In the genomic region with DNA sequence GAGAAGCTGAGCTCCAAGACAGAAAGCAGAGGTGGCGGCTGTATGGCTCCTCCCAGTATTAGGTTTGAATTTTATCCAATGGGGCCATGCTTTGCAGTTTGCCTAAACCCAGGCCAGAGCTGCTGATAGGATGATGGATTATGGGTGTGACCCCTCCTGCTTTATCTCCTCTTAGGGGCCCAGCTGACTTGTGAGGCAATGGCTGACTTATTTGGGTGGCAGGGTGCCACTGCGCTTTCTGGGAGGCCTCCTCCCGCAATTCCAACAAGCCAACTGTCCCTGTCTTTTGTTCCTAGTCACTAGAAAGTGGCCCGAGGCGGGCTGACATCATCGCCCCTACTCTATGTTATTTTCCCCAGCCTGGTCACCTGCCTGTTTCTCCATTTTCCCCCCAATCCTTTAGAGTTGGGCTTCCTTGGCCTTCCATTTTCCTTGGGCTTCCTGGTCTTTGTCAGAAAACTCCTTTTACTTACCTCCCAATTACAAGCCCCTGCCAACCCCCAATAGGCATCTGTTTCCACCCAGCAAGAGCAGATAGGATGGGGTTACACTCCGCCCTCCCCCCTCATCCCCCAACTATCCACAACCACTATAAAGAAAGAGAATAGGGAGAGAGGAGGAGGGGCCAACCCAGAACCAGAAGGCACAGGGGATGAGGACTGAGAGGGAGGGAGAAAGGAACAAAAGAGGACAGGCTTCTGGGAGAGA, we compare ENCODE assay signal across 8 mouse cellular contexts. TPM values are rescaled to one million over a fixed set of nuclear protein-coding genes. Genes with fewer than 3 reads are reported as not detected.
DNase-seq lines count a peak whose midpoint lies in the region; ATAC-seq and TF ChIP-seq lines count a peak whose summit lies in the region.
"Had no signal": no experiment of that assay in that cellular context is flagged by ENCODE, and none has a peak within 500 bp of the region (broad histone marks: within the 10 kb centered on the region; RNA-seq: fewer than 3 reads in every experiment).

No protein-coding gene starts in this region.

- peak overlapping the region; percentile 69 for H3K4me2 ChIP-seq in embryonic facial prominence, embryonic 14.5 days (ENCODE audit: low read depth, low read length)
- peak overlapping the region; percentile 98 for H3K4me2 ChIP-seq in heart, embryonic 14.5 days (ENCODE audit: low read length)
- peak overlapping the region; percentile 24 for H3K4me2 ChIP-seq in myocyte (ENCODE audit: low read depth)

- peaks cover 17% of the 10 kb centered on the region for H3K9me3 ChIP-seq in embryonic facial prominence, embryonic 14.5 days (ENCODE audit: control insufficient read depth, low read length)
- H3K9me3 ChIP-seq in heart, embryonic 14.5 days (ENCODE audit: control insufficient read depth, low read length): peaks cover 8% of the 10 kb centered on the region; the same call in 1 of the 2 replicates

- H3K4me1 ChIP-seq in embryonic facial prominence, embryonic 14.5 days (ENCODE audit: control insufficient read depth, insufficient read depth, low read length): peaks cover 23% of the 10 kb centered on the region
- H3K4me1 ChIP-seq in heart, embryonic 14.5 days (ENCODE audit: control insufficient read depth in 2 of 2, insufficient read depth in 2 of 2, low read length in 2 of 2): peaks cover 21 to 27% of the 10 kb centered on the region in 2 experiments

- no peak overlapping the region for H3ac ChIP-seq in myocyte (ENCODE audit: control insufficient read depth, insufficient read length)

- H3K27me3 ChIP-seq in embryonic facial prominence, embryonic 14.5 days (replicated peaks; ENCODE audit: control insufficient read depth, insufficient read depth, low read length): no peaks in the 10 kb centered on the region
- H3K27me3 ChIP-seq in heart, embryonic 14.5 days (ENCODE audit: control insufficient read depth, insufficient read depth, low read length): peaks cover 7% of the 10 kb centered on the region
- peaks cover 35% of the 10 kb centered on the region for H3K27me3 ChIP-seq in myocyte (ENCODE audit: control insufficient read depth, insufficient read depth, insufficient read length)

- TF ChIP-seq POLR2A in myocyte (IDR thresholded peaks at IDR 0.05; ENCODE audit: insufficient read length, low read depth): no peak

- 13% methylated on average over 7 of the region's 7 CpGs for WGBS in embryonic facial prominence, embryonic 14.5 days
- WGBS in heart, embryonic 14.5 days: 25% methylated on average over 7 of the region's 7 CpGs

- peak overlapping the region; percentile 99 for H3K27ac ChIP-seq in embryonic facial prominence, embryonic 14.5 days (replicated peaks; ENCODE audit: low read depth, low read length)
- peak overlapping the region; percentile 87 to 88 for H3K27ac ChIP-seq in heart, embryonic 14.5 days (replicated peaks in 1 of 2; ENCODE audit: control insufficient read depth in 1 of 2, insufficient read depth in 1 of 2, low read depth in 2 of 2, low read length in 2 of 2)

- H3K4me3 ChIP-seq in embryonic facial prominence, embryonic 14.5 days (ENCODE audit: low read depth, low read length): peak overlapping the region; percentile 50
- peak overlapping the region; percentile 49 to 61 for H3K4me3 ChIP-seq in heart, embryonic 14.5 days (ENCODE audit: control insufficient read depth in 1 of 2, insufficient read depth in 1 of 2, low read depth in 1 of 2, low read length in 2 of 2)
- no peak overlapping the region for H3K4me3 ChIP-seq in myocyte

- H3K9ac ChIP-seq in embryonic facial prominence, embryonic 14.5 days (ENCODE audit: low read depth, low read length): peak overlapping the region; percentile 88
- H3K9ac ChIP-seq in heart, embryonic 14.5 days (ENCODE audit: low read length): peak overlapping the region; percentile 89

- no peaks in the 10 kb centered on the region for H3K79me2 ChIP-seq in myocyte (ENCODE audit: control insufficient read depth, insufficient read depth)

- peak; percentile 70 for ATAC-seq in embryonic facial prominence, embryonic 14.5 days (ENCODE audit: low read depth)
- ATAC-seq in heart, embryonic 14.5 days (ENCODE audit: insufficient number of reproducible peaks, insufficient read depth, low FRiP score, low read depth): peak; percentile 49
- no peak for ATAC-seq in megakaryocyte, adult 5-6 weeks (ENCODE audit: poor library complexity, severe bottlenecking)

- peaks cover 34% of the 10 kb centered on the region for H3K36me3 ChIP-seq in embryonic facial prominence, embryonic 14.5 days (ENCODE audit: control insufficient read depth, insufficient read depth, low read length)
- peaks cover 17% of the 10 kb centered on the region for H3K36me3 ChIP-seq in heart, embryonic 14.5 days (ENCODE audit: control insufficient read depth, insufficient read depth, low read length)
- H3K36me3 ChIP-seq in myocyte (ENCODE audit: control insufficient read depth, insufficient read depth): no peaks in the 10 kb centered on the region

- peak; percentile 58 for DNase-seq in ZHBTc4 (ENCODE audit: low read depth, low spot score)
- peak; percentile 94 for DNase-seq in embryonic facial prominence, embryonic 14.5 days (ENCODE audit: low spot score)
- DNase-seq in liver: peak; percentile 57
- no peak for DNase-seq in left cerebral cortex, adult 11 months (ENCODE audit: low spot score)

TF ChIP-seq in myocyte, 11 proteins besides CTCF, POLR2A, EP300 and RAD21:
- TF ChIP-seq TCF12 (IDR thresholded peaks at IDR 0.05; ENCODE audit: insufficient read depth, poor library complexity, severe bottlenecking) (no peak), E2F4 (IDR thresholded peaks at IDR 0.05; ENCODE audit: insufficient read depth) (no peak), TCF3 (IDR thresholded peaks at IDR 0.05; ENCODE audit: insufficient read length, low read depth) (no peak), SRF (IDR thresholded peaks at IDR 0.05; ENCODE audit: control insufficient read depth, insufficient read length, low read depth) (no peak), MAX (IDR thresholded peaks at IDR 0.05; ENCODE audit: low read depth) (no peak), USF1 (IDR thresholded peaks at IDR 0.05; ENCODE audit: low read depth) (no peak)

RNA-seq across cellular contexts. Expression of gene Efs, which starts 1.1 kb away (rescaled TPM):
- polyA plus RNA-seq in embryonic facial prominence, embryonic 14.5 days (2014; fragmentation: Nextera tagmentation; extraction: Ambion mirVana): 52.2 and 59.1 TPM in 2 replicates
- polyA plus RNA-seq in heart, embryonic 14.5 days (2014; fragmentation: Nextera tagmentation; extraction: Ambion mirVana): 12.2 and 14.6 TPM in 2 replicates
- polyA plus RNA-seq in myocyte (2012; fragmentation: generic; extraction: Trizol): 0.95 TPM
- total RNA-seq in megakaryocyte, adult 5-6 weeks (2015): not detected in 2 replicates
- total RNA-seq in megakaryocyte, adult 5-6 weeks (2017): not detected in 2 replicates
- total RNA-seq: hematopoietic stem cell, adult 5-6 weeks had no signal

RNA-seq across cellular contexts. Expression of gene Il25, which starts 7.7 kb away (rescaled TPM):
- polyA plus RNA-seq in embryonic facial prominence, embryonic 14.5 days (2014; fragmentation: Nextera tagmentation; extraction: Ambion mirVana): 0.49 and 0.59 TPM in 2 replicates
- not detected in 2 replicates for polyA plus RNA-seq in heart, embryonic 14.5 days (2014; fragmentation: Nextera tagmentation; extraction: Ambion mirVana)
- 0.05 TPM for polyA plus RNA-seq in myocyte (2012; fragmentation: generic; extraction: Trizol)
- total RNA-seq in megakaryocyte, adult 5-6 weeks (2015): not detected in 2 replicates
- not detected in 2 replicates for total RNA-seq in megakaryocyte, adult 5-6 weeks (2017)
- total RNA-seq: hematopoietic stem cell, adult 5-6 weeks had no signal

RNA-seq across cellular contexts. Expression of gene Cmtm5, which starts 11.3 kb away (rescaled TPM):
- 13.7 and 14.8 TPM in 2 replicates for polyA plus RNA-seq in embryonic facial prominence, embryonic 14.5 days (2014; fragmentation: Nextera tagmentation; extraction: Ambion mirVana)
- polyA plus RNA-seq in heart, embryonic 14.5 days (2014; fragmentation: Nextera tagmentation; extraction: Ambion mirVana): 0.58 and 0.72 TPM in 2 replicates
- not detected for polyA plus RNA-seq in myocyte (2012; fragmentation: generic; extraction: Trizol)
- not detected in 2 replicates for total RNA-seq in megakaryocyte, adult 5-6 weeks (2015)
- not detected in 2 replicates for total RNA-seq in megakaryocyte, adult 5-6 weeks (2017)
- total RNA-seq: hematopoietic stem cell, adult 5-6 weeks had no signal

RNA-seq across cellular contexts. Expression of gene Slc22a17, which starts 11.9 kb away (rescaled TPM):
- polyA plus RNA-seq in embryonic facial prominence, embryonic 14.5 days (2014; fragmentation: Nextera tagmentation; extraction: Ambion mirVana): 42.4 and 56.0 TPM in 2 replicates
- 18.5 and 25.6 TPM in 2 replicates for polyA plus RNA-seq in heart, embryonic 14.5 days (2014; fragmentation: Nextera tagmentation; extraction: Ambion mirVana)
- 0.92 TPM for polyA plus RNA-seq in myocyte (2012; fragmentation: generic; extraction: Trizol)
- total RNA-seq in megakaryocyte, adult 5-6 weeks (2015): 0.11 and 0.56 TPM in 2 replicates
- 0.73 TPM in 1 of 2 replicates, not detected in the other for total RNA-seq in megakaryocyte, adult 5-6 weeks (2017)

RNA-seq across cellular contexts. Expression of gene Pabpn1, which starts 32.5 kb away (rescaled TPM):
- polyA plus RNA-seq in embryonic facial prominence, embryonic 14.5 days (2014; fragmentation: Nextera tagmentation; extraction: Ambion mirVana): 110 and 118 TPM in 2 replicates
- polyA plus RNA-seq in heart, embryonic 14.5 days (2014; fragmentation: Nextera tagmentation; extraction: Ambion mirVana): 80.6 and 83.8 TPM in 2 replicates
- 70.6 TPM for polyA plus RNA-seq in myocyte (2012; fragmentation: generic; extraction: Trizol)
- total RNA-seq in megakaryocyte, adult 5-6 weeks (2015): 48.9 and 67.2 TPM in 2 replicates
- 153 and 165 TPM in 2 replicates for total RNA-seq in megakaryocyte, adult 5-6 weeks (2017)

Comparison
In these comparisons a context has a peak if more than half of its experiments do, and no peak if none do; other contexts are left out.
1. H3K4me2 ChIP-seq: peak in every context shown above with its lines; median percentile 98 in heart, embryonic 14.5 days; 69 in embryonic facial prominence, embryonic 14.5 days; 24 in myocyte.